Mouse (Mus musculus) midbrain, embryonic 15.5 days (tissue): ENCODE measurements at regions not wholly inside any gene's neighbourhood (a gene's known extent, or its start where the extent isn't known, plus 50 kb on each side); places are given as distances from the start of the nearest gene placed in this dataset.

Experiments
- ATAC-seq: fragments of 200-750 bp; cut with Nextera tagmentation; replicated peaks from 2 replicates; pipeline ENCODE4 v1.8.0; 2017; ENCODE audit warnings: moderate TSS enrichment
- H3K27ac ChIP-seq: fragments of 300-500 bp; sonication (generic); 2 replicates; pipeline ENCODE4 v1.5.1; 2015; ENCODE audit warnings: mild to moderate bottlenecking, inconsistent platforms
- H3K27me3 ChIP-seq: fragments of 300-500 bp; sonication (generic); replicated peaks from 2 replicates; pipeline ENCODE4 v1.6.1; 2015; ENCODE audit warnings: inconsistent platforms
- H3K36me3 ChIP-seq: fragments of 300-500 bp; sonication (generic); replicated peaks from 2 replicates; pipeline ENCODE4 v1.6.1; 2015; ENCODE audit warnings: inconsistent platforms
- H3K4me1 ChIP-seq: fragments of 300-500 bp; sonication (generic); 2 replicates; pipeline ENCODE4 v1.6.1; 2015; ENCODE audit warnings: inconsistent platforms
- H3K4me2 ChIP-seq: fragments of 300-500 bp; sonication (generic); 2 replicates; pipeline ENCODE4 v1.6.1; 2015; ENCODE audit warnings: inconsistent platforms, mild to moderate bottlenecking, moderate library complexity
- H3K4me3 ChIP-seq: fragments of 300-500 bp; sonication (generic); 2 replicates; pipeline ENCODE4 v1.5.1; 2015; ENCODE audit warnings: mild to moderate bottlenecking, inconsistent platforms
- H3K9ac ChIP-seq: fragments of 300-500 bp; sonication (generic); 2 replicates; pipeline ENCODE4 v1.6.1; 2015; ENCODE audit warnings: mild to moderate bottlenecking, inconsistent platforms
- H3K9me3 ChIP-seq: fragments of 300-500 bp; sonication (generic); 2 replicates; pipeline ENCODE4 v1.6.1; 2016; ENCODE audit warnings: inconsistent platforms
- WGBS: fragments of 180-500 bp; shearing (Covaris S2); methylation state at CpG from one replicate; pipeline ENCODE4 v1.1.7; 2015; ENCODE audit warnings: mixed read lengths; 5-methylcytosine and 5-hydroxymethylcytosine counted together

DNA sequence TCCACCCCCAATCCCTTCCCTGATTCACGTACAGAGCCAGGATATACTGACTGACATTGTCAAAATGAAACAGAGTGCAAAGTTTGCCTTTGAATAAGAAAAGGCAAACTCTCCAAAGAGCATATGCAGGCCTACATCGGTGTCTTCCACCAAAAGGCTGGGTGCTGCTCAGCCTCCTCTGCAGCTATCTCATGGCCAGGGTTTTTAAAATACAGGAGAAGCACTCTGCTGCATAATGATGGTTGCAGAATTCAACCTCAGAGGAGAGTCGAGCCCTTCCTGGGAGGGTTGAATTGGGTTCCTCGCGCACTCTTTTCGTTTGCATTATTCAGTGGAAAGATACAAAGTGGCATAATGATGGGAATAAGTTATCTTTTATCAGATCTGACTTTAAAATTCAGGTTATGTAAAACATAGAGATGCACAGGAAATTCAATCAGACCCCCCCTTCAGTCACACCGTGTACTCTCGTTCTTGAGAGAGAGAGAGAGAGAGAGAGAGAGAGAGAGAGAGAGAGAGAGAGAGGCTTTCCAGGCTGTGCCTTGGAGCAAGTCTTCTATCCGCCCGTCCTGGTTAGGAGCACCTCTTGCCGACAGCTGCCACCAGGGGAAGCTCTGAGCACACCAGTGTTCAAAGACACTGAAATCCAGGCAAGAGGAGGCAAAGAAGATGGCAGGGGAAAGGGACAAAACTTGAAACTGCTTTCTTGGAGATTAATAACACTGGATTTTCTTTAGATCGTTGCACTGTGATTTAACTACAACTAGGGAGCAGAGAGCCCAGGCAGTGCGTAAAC lies 196.0 kb downstream of the Tmem182 start:
- Histone ChIP-seq H3K4me2 (no peak overlapping the region), H3K27ac (no peak overlapping the region), H3K4me3 (no peak overlapping the region), H3K36me3 (no peaks in the 10 kb centered on the region), H3K9me3 (no peaks in the 10 kb centered on the region), H3K9ac (no peak overlapping the region), H3K4me1 (peaks cover 10% of the 10 kb centered on the region; the same call in 1 of the 2 replicates), H3K27me3 (no peaks in the 10 kb centered on the region)
- ATAC-seq, result peak; percentile 86
- WGBS, result 34% methylated on average over 13 of the region's 13 CpGs

DNA sequence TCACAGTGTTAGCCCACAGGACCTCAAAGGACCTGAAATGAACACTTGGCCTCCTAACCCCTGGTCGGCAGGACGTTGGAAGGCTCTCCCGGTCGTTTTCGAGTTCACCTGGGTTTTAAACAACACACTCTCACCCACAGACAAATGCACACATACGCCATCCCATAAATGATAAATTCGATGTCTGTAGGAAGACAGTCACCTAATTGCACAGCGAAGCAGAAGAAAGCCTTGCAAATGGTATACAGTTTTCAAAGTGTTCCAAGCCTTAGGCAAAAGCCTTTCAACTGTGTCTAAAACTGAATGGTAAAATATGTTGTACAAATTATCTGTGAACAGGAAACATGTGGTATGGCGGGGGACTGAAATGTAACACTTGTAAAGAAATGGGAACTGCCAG lies 196.6 kb downstream of the Tmem182 start:
- no peaks in the 10 kb centered on the region for H3K36me3 ChIP-seq
- peaks cover 10% of the 10 kb centered on the region; the same call in 1 of the 2 replicates for H3K4me1 ChIP-seq
- H3K9ac ChIP-seq, result no peak overlapping the region
- H3K4me3 ChIP-seq, result no peak overlapping the region
- no peak overlapping the region for H3K4me2 ChIP-seq
- H3K9me3 ChIP-seq, result no peaks in the 10 kb centered on the region
- 62% methylated on average over 9 of the region's 9 CpGs for WGBS
- ATAC-seq, result peak; percentile 21; the same call in 1 of the 2 replicates
- no peaks in the 10 kb centered on the region for H3K27me3 ChIP-seq
- no peak overlapping the region for H3K27ac ChIP-seq

DNA sequence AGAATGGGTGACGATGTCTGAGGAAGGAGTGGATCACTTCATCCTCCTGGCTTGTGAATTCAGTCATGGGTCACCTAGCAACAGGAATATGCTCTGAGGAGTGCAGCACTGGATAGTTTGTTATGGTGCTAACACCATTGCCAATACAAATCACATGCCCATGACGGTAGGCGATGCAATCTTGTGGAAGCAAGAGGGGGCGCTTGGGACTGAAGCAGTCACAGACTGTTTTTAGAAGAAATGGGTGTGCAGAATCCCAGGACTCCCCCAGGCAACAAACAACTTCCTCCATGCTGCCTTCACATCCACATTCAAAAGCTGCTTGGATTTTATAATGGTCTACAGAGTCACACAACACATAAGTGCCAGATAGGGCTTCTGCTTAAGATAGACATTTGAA lies 221.5 kb downstream of the Tmem182 start:
- Histone ChIP-seq H3K27me3 (no peaks in the 10 kb centered on the region), H3K36me3 (no peaks in the 10 kb centered on the region), H3K9ac (no peak overlapping the region), H3K4me2 (no peak overlapping the region), H3K27ac (no peak overlapping the region), H3K4me3 (no peak overlapping the region), H3K4me1 (no peaks in the 10 kb centered on the region), H3K9me3 (no peaks in the 10 kb centered on the region)
- no peak for ATAC-seq
- WGBS, result 78% methylated on average over 4 of the region's 4 CpGs

DNA sequence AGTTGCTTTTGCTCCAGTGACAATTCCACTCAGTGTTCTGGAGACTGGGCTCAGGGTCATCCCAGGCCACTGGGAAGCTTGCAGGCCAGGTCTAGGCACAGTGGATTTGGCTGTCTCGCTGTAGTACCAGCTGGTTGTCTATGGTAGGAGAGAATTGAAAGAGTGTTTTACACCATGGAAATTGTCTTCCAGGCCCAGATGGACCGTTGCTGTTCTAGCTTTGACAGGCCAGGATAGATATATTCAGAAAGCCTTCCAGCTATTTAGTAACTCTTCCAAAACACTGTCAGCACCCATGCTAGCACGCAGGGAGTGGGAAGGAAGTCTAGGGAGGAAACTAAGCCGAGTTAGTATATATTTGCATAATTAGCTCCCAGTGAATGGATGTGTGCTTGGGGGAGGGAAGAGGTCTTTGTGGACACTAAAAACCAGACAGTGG lies 222.2 kb downstream of the Tmem182 start:
- Histone ChIP-seq H3K9me3 (no peaks in the 10 kb centered on the region), H3K27ac (no peak overlapping the region), H3K36me3 (no peaks in the 10 kb centered on the region), H3K4me1 (no peaks in the 10 kb centered on the region), H3K4me3 (no peak overlapping the region), H3K4me2 (no peak overlapping the region), H3K27me3 (no peaks in the 10 kb centered on the region), H3K9ac (no peak overlapping the region)
- 21% methylated on average over 4 of the region's 4 CpGs for WGBS
- peak; percentile 70; the same call in 1 of the 2 replicates for ATAC-seq

DNA sequence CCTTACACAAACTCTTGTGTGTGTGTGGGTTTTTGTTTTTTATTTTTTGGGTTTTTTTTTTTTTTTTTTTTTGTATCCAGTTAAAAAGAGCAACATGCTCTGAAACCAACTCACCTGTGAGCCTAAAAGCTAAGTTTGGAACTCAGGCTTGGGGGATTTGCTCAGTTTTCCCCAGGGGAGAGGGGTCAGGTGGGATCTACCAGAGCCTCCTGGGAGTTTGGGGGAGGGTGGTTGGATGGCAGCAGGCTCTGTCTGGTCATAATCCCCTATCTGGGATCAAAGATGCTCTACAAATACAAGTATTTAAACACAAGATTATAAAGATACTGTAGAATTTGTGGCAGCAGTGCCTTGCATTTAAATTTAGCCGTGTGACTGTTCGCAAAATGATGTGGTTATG lies 222.6 kb downstream of the Tmem182 start:
- Histone ChIP-seq H3K27ac (no peak overlapping the region), H3K4me3 (no peak overlapping the region), H3K27me3 (no peaks in the 10 kb centered on the region), H3K4me1 (no peaks in the 10 kb centered on the region), H3K9me3 (no peaks in the 10 kb centered on the region), H3K4me2 (no peak overlapping the region), H3K9ac (no peak overlapping the region), H3K36me3 (no peaks in the 10 kb centered on the region)
- ATAC-seq, result no peak
- 61% methylated on average over 2 of the region's 2 CpGs for WGBS

DNA sequence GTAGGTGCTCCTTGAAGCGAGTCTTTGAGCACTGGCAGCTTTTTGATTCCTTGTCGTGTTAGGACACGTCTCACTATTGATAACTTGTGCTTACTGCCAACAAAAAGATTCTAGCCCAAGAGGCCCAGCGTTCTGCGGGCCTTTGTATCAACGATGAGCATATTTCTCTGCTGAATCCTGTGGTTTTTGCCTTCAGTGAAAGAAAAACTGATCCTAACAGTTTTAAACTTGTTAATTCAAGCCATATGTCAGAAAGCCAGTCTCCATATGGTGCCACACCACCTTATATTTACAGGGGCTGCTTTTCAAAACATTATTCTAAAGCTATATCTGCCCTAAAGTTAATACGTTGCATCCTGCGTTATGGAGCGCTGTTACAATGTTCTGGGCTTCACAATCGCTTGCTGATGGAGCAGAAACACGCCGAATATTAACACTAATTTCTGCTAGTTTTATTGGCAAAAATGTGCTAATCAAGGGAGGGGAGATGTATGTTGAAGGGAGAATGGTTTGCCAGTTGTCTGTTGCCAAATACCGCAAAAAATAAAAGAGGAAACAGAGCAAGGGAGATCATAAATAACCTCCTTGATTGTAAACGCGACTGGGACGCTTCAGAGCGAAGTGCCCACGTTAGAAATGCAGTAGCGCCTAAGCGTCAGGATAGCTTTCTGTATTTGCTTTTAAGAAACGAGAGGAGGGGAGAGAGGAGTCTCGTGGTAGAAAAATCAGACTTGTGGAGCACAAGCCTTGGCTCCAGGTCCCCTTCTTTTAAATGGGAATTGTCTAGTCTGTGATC lies 229.9 kb downstream of the Tmem182 start:
- no peak overlapping the region for H3K27ac ChIP-seq
- ATAC-seq, result no peak
- H3K9ac ChIP-seq, result no peak overlapping the region
- H3K4me2 ChIP-seq, result no peak overlapping the region
- no peaks in the 10 kb centered on the region for H3K27me3 ChIP-seq
- no peaks in the 10 kb centered on the region for H3K36me3 ChIP-seq
- no peaks in the 10 kb centered on the region for H3K9me3 ChIP-seq
- no peak overlapping the region for H3K4me3 ChIP-seq
- 69% methylated on average over 22 of the region's 22 CpGs for WGBS
- peaks cover 5% of the 10 kb centered on the region; the same call in 1 of the 2 replicates for H3K4me1 ChIP-seq

DNA sequence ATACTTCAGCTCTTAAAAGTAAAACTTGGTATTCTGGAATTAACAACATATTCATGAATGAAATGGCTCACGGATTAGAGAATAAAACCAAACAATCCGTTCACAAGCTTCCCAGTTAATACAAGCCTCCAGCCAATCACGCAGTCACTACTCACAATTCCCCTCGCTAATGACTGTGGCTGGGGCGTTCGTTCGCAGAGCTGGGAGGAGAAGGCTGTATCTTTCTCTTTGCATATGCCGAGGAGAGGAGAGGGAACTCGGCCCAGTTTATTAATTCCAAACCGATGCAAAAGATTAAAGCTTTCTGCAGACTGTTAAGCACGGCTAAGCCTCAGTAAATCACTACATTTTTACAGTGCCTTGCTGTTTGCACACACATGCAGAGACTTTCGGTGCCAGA lies 231.5 kb downstream of the Tmem182 start:
- peak; percentile 56 for ATAC-seq
- H3K9ac ChIP-seq, result no peak overlapping the region
- 0 out of 2 replicates have a peak overlapping the region, but pooled peaks have one; percentile 20 for H3K27ac ChIP-seq
- no peaks in the 10 kb centered on the region for H3K36me3 ChIP-seq
- no peaks in the 10 kb centered on the region for H3K9me3 ChIP-seq
- H3K4me3 ChIP-seq, result 0 out of 2 replicates have a peak overlapping the region, but pooled peaks have one; percentile 6
- H3K4me1 ChIP-seq, result peaks cover 5% of the 10 kb centered on the region; the same call in 1 of the 2 replicates
- 44% methylated on average over 12 of the region's 12 CpGs for WGBS
- peak overlapping the region; percentile 36 for H3K4me2 ChIP-seq
- H3K27me3 ChIP-seq, result no peaks in the 10 kb centered on the region

DNA sequence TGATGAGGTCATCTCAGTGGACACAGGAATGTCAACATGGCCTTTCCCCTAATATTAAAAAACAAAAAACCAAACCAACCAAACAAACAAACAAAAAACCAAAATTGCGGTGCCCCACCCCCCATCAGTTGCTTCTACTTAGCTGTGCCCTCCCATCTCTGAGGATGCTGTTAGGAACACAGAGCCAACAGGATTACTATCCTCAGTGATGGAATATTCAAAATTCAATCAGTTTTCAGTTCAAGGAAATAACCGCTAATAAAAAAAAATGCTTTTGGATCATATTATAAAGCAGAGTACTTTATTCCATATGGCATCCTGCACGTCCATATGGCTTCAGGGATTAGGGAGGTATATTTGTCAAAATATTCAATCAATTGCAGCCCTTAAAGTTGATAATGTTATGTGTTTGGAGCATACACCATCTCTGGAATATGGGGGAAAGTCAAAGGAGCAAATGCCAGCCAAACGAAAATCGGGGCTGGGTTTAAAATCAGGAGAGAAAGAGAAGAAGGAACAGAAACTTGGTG lies 249.1 kb downstream of the Tmem182 start:
- peaks cover 7% of the 10 kb centered on the region; the same call in 1 of the 2 replicates for H3K4me1 ChIP-seq
- H3K9ac ChIP-seq, result no peak overlapping the region
- WGBS, result 81% methylated on average over 5 of the region's 5 CpGs
- ATAC-seq, result no peak
- no peaks in the 10 kb centered on the region for H3K9me3 ChIP-seq
- no peaks in the 10 kb centered on the region for H3K36me3 ChIP-seq
- no peaks in the 10 kb centered on the region for H3K27me3 ChIP-seq
- no peak overlapping the region for H3K4me2 ChIP-seq
- H3K27ac ChIP-seq, result no peak overlapping the region
- no peak overlapping the region for H3K4me3 ChIP-seq

DNA sequence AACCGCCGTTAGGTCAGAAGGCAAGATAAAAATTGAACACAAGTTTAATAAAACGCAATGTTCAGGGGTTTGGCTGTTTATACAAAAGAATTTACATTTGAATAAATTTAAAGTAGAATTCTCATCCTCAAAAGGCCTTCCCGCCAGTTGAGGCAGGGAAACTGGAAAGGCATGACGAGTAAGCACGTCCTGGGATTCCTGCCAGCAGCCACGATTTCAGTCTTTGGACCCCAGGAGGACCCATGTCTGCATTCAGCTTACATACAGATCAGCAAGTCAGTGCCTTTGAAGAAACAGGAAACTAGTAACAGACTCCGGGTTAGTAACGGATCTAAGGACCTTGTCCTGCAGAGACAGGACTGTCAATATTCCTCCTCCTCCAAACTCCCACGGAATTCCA lies 250.4 kb downstream of the Tmem182 start:
- no peaks in the 10 kb centered on the region for H3K27me3 ChIP-seq
- no peaks in the 10 kb centered on the region for H3K36me3 ChIP-seq
- no peak overlapping the region for H3K4me2 ChIP-seq
- peaks cover 7% of the 10 kb centered on the region; the same call in 1 of the 2 replicates for H3K4me1 ChIP-seq
- no peaks in the 10 kb centered on the region for H3K9me3 ChIP-seq
- H3K9ac ChIP-seq, result no peak overlapping the region
- no peak overlapping the region for H3K4me3 ChIP-seq
- WGBS, result 52% methylated on average over 10 of the region's 10 CpGs
- no peak for ATAC-seq
- H3K27ac ChIP-seq, result no peak overlapping the region

DNA sequence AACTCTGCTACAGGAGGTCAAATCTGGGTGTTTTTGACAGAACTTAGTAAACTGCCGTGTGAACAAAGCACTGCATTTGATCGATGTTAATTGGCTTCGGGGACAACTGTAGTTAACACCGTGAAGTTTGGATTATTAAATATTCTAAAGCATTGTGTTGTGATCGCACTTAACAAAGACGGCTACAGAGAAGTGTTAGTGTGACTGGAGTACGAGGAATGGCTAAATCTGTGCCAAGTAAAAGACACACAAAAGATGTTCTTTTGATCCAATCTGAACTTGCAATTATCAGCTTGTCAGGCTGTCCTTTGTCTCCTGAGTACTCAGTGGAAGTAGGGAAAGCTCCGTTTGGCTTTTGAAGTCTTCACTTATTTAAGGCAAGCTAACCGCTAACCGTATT lies 259.7 kb downstream of the Tmem182 start:
- H3K4me2 ChIP-seq, result no peak overlapping the region
- no peak overlapping the region for H3K4me3 ChIP-seq
- H3K36me3 ChIP-seq, result no peaks in the 10 kb centered on the region
- no peaks in the 10 kb centered on the region for H3K9me3 ChIP-seq
- H3K9ac ChIP-seq, result no peak overlapping the region
- H3K27ac ChIP-seq, result no peak overlapping the region
- 65% methylated on average over 10 of the region's 10 CpGs for WGBS
- no peaks in the 10 kb centered on the region for H3K4me1 ChIP-seq
- no peaks in the 10 kb centered on the region for H3K27me3 ChIP-seq
- no peak for ATAC-seq

DNA sequence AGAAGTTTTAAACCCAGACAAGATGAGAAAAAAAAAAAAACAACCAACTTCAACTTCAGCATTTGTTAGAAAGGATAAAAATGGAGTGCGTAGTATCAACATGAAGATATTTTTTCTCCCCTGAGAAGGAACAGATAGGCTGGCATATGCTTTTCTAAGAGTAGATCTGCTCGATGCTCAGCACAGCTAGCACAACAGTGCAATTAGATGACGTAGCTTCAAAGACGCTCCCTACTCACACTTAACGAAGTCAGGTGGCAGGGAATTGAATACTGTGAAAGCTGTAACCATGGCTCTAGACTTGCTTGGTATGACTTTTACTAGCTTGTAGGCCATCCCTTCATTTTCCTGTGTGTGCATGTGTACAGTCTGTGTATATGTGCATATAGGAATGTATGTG lies 299.5 kb downstream of the Tmem182 start:
- Histone ChIP-seq H3K27me3 (no peaks in the 10 kb centered on the region), H3K4me1 (no peaks in the 10 kb centered on the region), H3K9me3 (no peaks in the 10 kb centered on the region), H3K4me2 (no peak overlapping the region), H3K36me3 (no peaks in the 10 kb centered on the region), H3K9ac (no peak overlapping the region), H3K27ac (no peak overlapping the region), H3K4me3 (no peak overlapping the region)
- 88% methylated on average over 5 of the region's 5 CpGs for WGBS
- ATAC-seq, result no peak

DNA sequence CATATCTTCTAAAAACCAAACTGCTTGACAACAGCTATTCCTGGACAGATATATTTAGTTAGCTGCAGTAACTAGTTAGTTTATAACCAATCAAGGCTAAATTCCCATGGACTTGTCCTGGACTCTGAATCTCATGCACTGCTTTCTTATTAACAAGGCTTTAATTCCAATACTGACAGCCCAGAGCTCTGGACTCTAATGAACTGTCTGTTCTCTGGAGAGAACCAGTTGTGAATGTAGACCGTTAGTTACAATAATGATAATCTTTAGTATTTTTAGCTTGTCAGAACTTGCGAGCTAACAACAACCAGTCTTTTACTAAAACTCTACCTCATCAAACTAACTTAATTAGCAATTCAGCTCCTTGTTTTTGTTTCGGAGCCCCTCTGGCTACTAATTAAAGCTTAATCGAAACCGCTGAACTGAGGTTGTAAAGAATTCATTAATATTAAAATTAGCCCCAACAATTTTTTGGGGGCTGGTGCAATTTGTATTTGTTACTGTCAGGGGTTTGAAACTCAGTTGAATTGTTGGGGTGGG lies 316.3 kb downstream of the Tmem182 start:
- Histone ChIP-seq H3K27me3 (no peaks in the 10 kb centered on the region), H3K4me2 (no peak overlapping the region), H3K9me3 (no peaks in the 10 kb centered on the region), H3K27ac (no peak overlapping the region), H3K36me3 (no peaks in the 10 kb centered on the region), H3K4me3 (no peak overlapping the region), H3K4me1 (no peaks in the 10 kb centered on the region), H3K9ac (no peak overlapping the region)
- WGBS, result 46% methylated on average over 5 of the region's 5 CpGs
- ATAC-seq, result no peak
